Mouse (Mus musculus) MEL (cell line): Measurements from ENCODE around the gene Clic4.

Experiments used
- CHD2 ChIP-seq: IDR thresholded peaks from 2 replicates; pipeline ENCODE4 v1.6.1; 2011; ENCODE audit warnings: low read length, improper control_type of control experiment
- CTCF ChIP-seq, 3 experiments: IDR thresholded peaks in 2 of 3; conservative IDR thresholded peaks in 1 of 3; 2 replicates each; pipeline ENCODE4 v1.5.1; 2011 to 2012; ENCODE audit warnings: low read length in 3 of 3, low read depth in 2 of 3, mild to moderate bottlenecking in 2 of 3, improper control_type of control experiment in 1 of 3, inconsistent platforms in 1 of 3, mixed read lengths in 1 of 3, moderate library complexity in 1 of 3; ENCODE audit not compliant: control insufficient read depth in 1 of 3, insufficient read depth in 1 of 3, poor library complexity in 1 of 3, severe bottlenecking in 1 of 3
- E2F4 ChIP-seq: IDR thresholded peaks from 2 replicates; pipeline ENCODE4 v1.6.1; 2011; ENCODE audit warnings: low read depth, low read length, improper control_type of control experiment, borderline replicate concordance
- GATA1 ChIP-seq: IDR thresholded peaks from 2 replicates; pipeline ENCODE4 v1.6.1; 2011; ENCODE audit warnings: low read depth, low read length, improper control_type of control experiment
- MAX ChIP-seq: IDR thresholded peaks from 2 replicates; pipeline ENCODE4 v1.6.1; 2011; ENCODE audit warnings: low read length, improper control_type of control experiment
- POLR2A ChIP-seq, 2 experiments: IDR thresholded peaks; 2 replicates each; pipeline ENCODE4 v1.6.1; 2011 to 2012; ENCODE audit warnings: low read length in 2 of 2, mild to moderate bottlenecking in 2 of 2, control low read depth in 1 of 2, improper control_type of control experiment in 1 of 2, low read depth in 1 of 2, moderate library complexity in 1 of 2; ENCODE audit not compliant: control insufficient read depth in 1 of 2, insufficient read depth in 1 of 2, poor library complexity in 1 of 2
- POLR2AphosphoS2 ChIP-seq: IDR thresholded peaks from 2 replicates; pipeline ENCODE4 v1.6.1; 2011; ENCODE audit warnings: low read length, improper control_type of control experiment
- USF2 ChIP-seq, 2 experiments: IDR thresholded peaks; 2 replicates each; pipeline ENCODE4 v1.6.1; 2011 to 2012; ENCODE audit warnings: improper control_type of control experiment in 2 of 2, low read length in 2 of 2, borderline replicate concordance in 1 of 2, inconsistent platforms in 1 of 2, low read depth in 1 of 2, mild to moderate bottlenecking in 1 of 2; ENCODE audit not compliant: insufficient read depth in 1 of 2

- TF ChIP-seq GATA1, result no peak
- TF ChIP-seq CTCF (IDR thresholded peaks at IDR 0.05 in 2 of 3, conservative IDR thresholded peaks at IDR 0.05 in 1 of 3; ENCODE audit: control insufficient read depth in 1 of 3, insufficient read depth in 1 of 3, low read depth in 2 of 3, low read length in 3 of 3, poor library complexity in 1 of 3, severe bottlenecking in 1 of 3), result no peak
- no peak for TF ChIP-seq POLR2AphosphoS2
- no peak for TF ChIP-seq CHD2
- no peak for TF ChIP-seq POLR2A (IDR thresholded peaks at IDR 0.05; ENCODE audit: control insufficient read depth in 1 of 2, insufficient read depth in 1 of 2, low read depth in 1 of 2, low read length in 2 of 2, poor library complexity in 1 of 2)
- no peak for TF ChIP-seq MAX
- TF ChIP-seq USF2 (IDR thresholded peaks at IDR 0.05; ENCODE audit: borderline replicate concordance in 1 of 2, insufficient read depth in 1 of 2, low read depth in 1 of 2, low read length in 2 of 2), result no peak
- no peak for TF ChIP-seq E2F4
Measured at GRCm38 (mm10) chr4:135241669-135242068, 30.9 kb downstream of the Clic4 start.
